Comparison of ENCODE assay signal across 10 mouse cellular contexts in genomic region chr16:23890151-23890550, GRCm38 (mm10). TPM values are rescaled to one million over a fixed set of nuclear protein-coding genes. Genes with fewer than 3 reads are reported as not detected.
DNase-seq lines count a peak whose midpoint lies in the region; ATAC-seq and TF ChIP-seq lines count a peak whose summit lies in the region.
"Had no signal": no experiment of that assay in that cellular context is flagged by ENCODE, and none has a peak within 500 bp of the region (broad histone marks: within the 10 kb centered on the region; RNA-seq: fewer than 3 reads in every experiment).

No protein-coding gene starts in this region.

- TF ChIP-seq CTCF in heart, adult 2 months (IDR thresholded peaks at IDR 0.05): no peak

- peaks cover 10% of the 10 kb centered on the region; the same call in 1 of the 2 replicates for H3K4me1 ChIP-seq in hindbrain, embryonic 14.5 days (replicated peaks; ENCODE audit: control insufficient read depth, insufficient read depth, low read length)
- no peaks in the 10 kb centered on the region for H3K4me1 ChIP-seq in heart, adult 2 months (ENCODE audit: control insufficient read depth, insufficient read depth, low read length)

- H3K27ac ChIP-seq in hindbrain, embryonic 14.5 days: peak overlapping the region; percentile 51
- no peak overlapping the region for H3K27ac ChIP-seq in heart, adult 2 months

- H3K4me3 ChIP-seq in hindbrain, embryonic 14.5 days (replicated peaks; ENCODE audit: low read length): peak overlapping the region; percentile 34
- H3K4me3 ChIP-seq in heart, adult 2 months: no peak overlapping the region

- no peak for TF ChIP-seq POLR2A in heart, adult 2 months (IDR thresholded peaks at IDR 0.05; ENCODE audit: insufficient read depth, low read depth, low read length)

- peak overlapping the region; percentile 55 for H3K4me2 ChIP-seq in hindbrain, embryonic 14.5 days (replicated peaks)

- peak overlapping the region; percentile 56 for H3K9ac ChIP-seq in hindbrain, embryonic 14.5 days
- H3K9ac ChIP-seq in heart, adult 2 months (ENCODE audit: low read depth, low read length): no peak overlapping the region

- no peaks in the 10 kb centered on the region for H3K36me3 ChIP-seq in hindbrain, embryonic 14.5 days (replicated peaks; ENCODE audit: control insufficient read depth, insufficient read depth)
- no peaks in the 10 kb centered on the region for H3K36me3 ChIP-seq in heart, adult 2 months (ENCODE audit: control insufficient read depth, insufficient read depth, low read length)
- H3K36me3 ChIP-seq: G1E had no signal

- H3K27me3 ChIP-seq in hindbrain, embryonic 14.5 days (ENCODE audit: control insufficient read depth, insufficient read depth, low read length): peaks cover 29% of the 10 kb centered on the region
- H3K27me3 ChIP-seq in heart, adult 2 months (ENCODE audit: control insufficient read depth, insufficient read depth, low read length): peaks cover 2% of the 10 kb centered on the region; the same call in 1 of the 2 replicates

- no peak for ATAC-seq in hindbrain, embryonic 14.5 days (ENCODE audit: low FRiP score)
- ATAC-seq in erythroblast, adult 5-6 weeks (replicated peaks; ENCODE audit: low FRiP score, poor library complexity, severe bottlenecking): no peak

- peak; percentile 73 to 76 for DNase-seq in kidney, postnatal 4 days
- no peak for DNase-seq in kidney, adult 11 months
- peak; percentile 51 for DNase-seq in embryo, embryonic 10.5 days (ENCODE audit: low spot score)
- no peak for DNase-seq in hindbrain, embryonic 14.5 days (ENCODE audit: low spot score)
- DNase-seq in neural tube, embryonic 10.5 days (ENCODE audit: extremely low spot score, low spot score): peak; percentile 32
- DNase-seq in MN1 (ENCODE audit: low spot score): no peak
- no peak for DNase-seq in heart, adult 2 months

- H3K9me3 ChIP-seq in hindbrain, embryonic 14.5 days (ENCODE audit: control insufficient read depth, low read length): no peaks in the 10 kb centered on the region

- WGBS in hindbrain, embryonic 14.5 days: 5% methylated on average over 9 of the region's 9 CpGs
- WGBS in heart, adult 2 months: 6% methylated on average over 9 of the region's 9 CpGs

- TF ChIP-seq EP300 in heart, adult 2 months (IDR thresholded peaks at IDR 0.05; ENCODE audit: insufficient read depth, low read depth, low read length): no peak

- no peaks in the 10 kb centered on the region for H3K79me2 ChIP-seq in heart, adult 2 months (replicated peaks; ENCODE audit: control insufficient read depth, insufficient read depth, low read length)

- intact Hi-C loops in heart, adult 2 months (cut with DNase I): no loop called here

RNA-seq across cellular contexts. Expression of gene Sst, which starts 0.6 kb away (rescaled TPM):
- 278 TPM in 2 replicates for polyA plus RNA-seq in hindbrain, embryonic 14.5 days (2014; fragmentation: Nextera tagmentation; extraction: Ambion mirVana)
- not detected for total RNA-seq in heart, adult 2 months (2021)
- polyA plus RNA-seq in heart, adult 2 months (2012; rRNA removed): not detected in 2 replicates
- not detected in 2 replicates for total RNA-seq in erythroblast, adult 5-6 weeks (2015; ENCODE audit: low replicate concordance)
- total RNA-seq in erythroblast, adult 5-6 weeks (2017; ENCODE audit: low replicate concordance): not detected in 2 replicates
- total RNA-seq: G1E had no signal
- polyA plus RNA-seq: G1E; gonadal fat pad, adult 2 months had no signal

RNA-seq across cellular contexts. Expression of gene Rtp2, which starts 42.0 kb away (rescaled TPM):
- not detected in 2 replicates for polyA plus RNA-seq in hindbrain, embryonic 14.5 days (2014; fragmentation: Nextera tagmentation; extraction: Ambion mirVana)
- not detected for total RNA-seq in heart, adult 2 months (2021)
- not detected in 2 replicates for polyA plus RNA-seq in heart, adult 2 months (2012; rRNA removed)
- total RNA-seq in erythroblast, adult 5-6 weeks (2015; ENCODE audit: low replicate concordance): not detected in 2 replicates
- total RNA-seq in erythroblast, adult 5-6 weeks (2017; ENCODE audit: low replicate concordance): not detected in 2 replicates
- total RNA-seq: G1E had no signal
- polyA plus RNA-seq: G1E; gonadal fat pad, adult 2 months had no signal

Comparison
In these comparisons a context has a peak if more than half of its experiments do, and no peak if none do; other contexts are left out.
1. DNase-seq: peak in kidney, postnatal 4 days (2 of 2), embryo, embryonic 10.5 days (single experiment) and neural tube, embryonic 10.5 days (single experiment); none in kidney, adult 11 months (single experiment), hindbrain, embryonic 14.5 days (single experiment), MN1 (single experiment) and heart, adult 2 months (0 of 2).